Mouse (Mus musculus) bone marrow macrophage, adult 2 months (primary cell): ENCODE data around the gene Gle1.

Experiments
- CTCF ChIP-seq: IDR thresholded peaks from 2 replicates; pipeline ENCODE4 v1.5.1; 2012; ENCODE audit warnings: low read depth, mild to moderate bottlenecking, low read length, moderate library complexity
- POLR2A ChIP-seq: IDR thresholded peaks from 2 replicates; pipeline ENCODE4 v1.6.1; 2012; ENCODE audit warnings: mild to moderate bottlenecking, low read depth, low read length, borderline replicate concordance

- TF ChIP-seq CTCF = no peak
- no peak for TF ChIP-seq POLR2A
These were observed 36.8 kb downstream of the Gle1 start for GRCm38 (mm10) chr2:29971838-29972635.
